Mouse (Mus musculus) monocyte, adult 2 months (primary cell): Measurements from ENCODE around the gene Kcnb1.

ENCODE experiments used
- DNase-seq, 2 experiments: peaks; one replicate each; pipeline ENCODE4 v3.0.0; 2022; ENCODE audit warnings: low spot score in 2 of 2, low read depth in 1 of 2

Kcnb1 gene

GRCm38 (mm10) chr2:167081639-167082038, 108.3 kb downstream of the Kcnb1 start:
- no peak for DNase-seq

- DNase-seq, result no peak
Measured at GRCm38 (mm10) chr2:167081135-167081534, 108.8 kb downstream of the Kcnb1 start.

DNA sequence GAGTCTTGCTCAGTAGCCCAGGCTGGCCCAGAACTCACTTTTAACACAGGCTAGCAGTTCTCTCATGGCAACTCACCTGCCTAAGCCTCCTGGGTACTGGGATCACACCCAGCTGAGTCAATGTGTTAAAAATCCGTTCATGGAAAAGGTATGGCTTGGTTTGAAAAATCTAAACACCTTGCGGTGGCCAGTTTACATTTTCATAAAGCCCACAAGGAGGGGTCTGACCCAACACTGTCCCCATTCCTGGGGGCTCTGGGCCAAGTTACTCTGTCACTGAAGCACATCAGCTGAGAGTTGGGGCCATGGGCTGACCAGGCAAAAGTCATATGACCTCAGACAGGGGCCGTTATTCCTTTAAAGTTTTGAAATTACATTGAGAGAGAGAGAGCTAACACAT, 109.6 kb downstream of the Kcnb1 start:
- DNase-seq, result no peak

- no peak for DNase-seq
Measured at GRCm38 (mm10) chr2:167079535-167080257, 110.3 kb downstream of the Kcnb1 start.

GRCm38 (mm10) chr2:167078931-167079495, 110.9 kb downstream of the Kcnb1 start:
- DNase-seq, result no peak

DNA sequence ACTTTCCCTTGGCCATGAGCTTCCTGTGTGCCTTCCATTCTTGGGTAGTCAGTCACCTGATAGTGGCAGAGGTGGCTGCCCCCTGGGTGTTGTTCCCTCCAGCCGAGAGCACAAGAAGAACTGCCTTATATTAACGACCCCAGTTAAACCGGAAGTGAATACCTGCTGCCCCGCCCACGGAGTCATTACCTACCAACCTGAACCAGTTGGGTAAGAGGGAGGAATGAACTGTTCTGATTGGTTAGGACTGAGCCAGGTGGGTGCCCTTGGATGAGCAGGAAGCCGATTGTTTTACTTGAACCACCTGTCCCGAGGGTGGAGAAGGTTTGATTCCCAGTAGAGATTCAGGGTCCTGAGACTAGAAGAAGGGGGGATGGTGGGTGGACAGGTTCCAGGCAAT, 111.5 kb downstream of the Kcnb1 start:
- DNase-seq, result no peak

DNA sequence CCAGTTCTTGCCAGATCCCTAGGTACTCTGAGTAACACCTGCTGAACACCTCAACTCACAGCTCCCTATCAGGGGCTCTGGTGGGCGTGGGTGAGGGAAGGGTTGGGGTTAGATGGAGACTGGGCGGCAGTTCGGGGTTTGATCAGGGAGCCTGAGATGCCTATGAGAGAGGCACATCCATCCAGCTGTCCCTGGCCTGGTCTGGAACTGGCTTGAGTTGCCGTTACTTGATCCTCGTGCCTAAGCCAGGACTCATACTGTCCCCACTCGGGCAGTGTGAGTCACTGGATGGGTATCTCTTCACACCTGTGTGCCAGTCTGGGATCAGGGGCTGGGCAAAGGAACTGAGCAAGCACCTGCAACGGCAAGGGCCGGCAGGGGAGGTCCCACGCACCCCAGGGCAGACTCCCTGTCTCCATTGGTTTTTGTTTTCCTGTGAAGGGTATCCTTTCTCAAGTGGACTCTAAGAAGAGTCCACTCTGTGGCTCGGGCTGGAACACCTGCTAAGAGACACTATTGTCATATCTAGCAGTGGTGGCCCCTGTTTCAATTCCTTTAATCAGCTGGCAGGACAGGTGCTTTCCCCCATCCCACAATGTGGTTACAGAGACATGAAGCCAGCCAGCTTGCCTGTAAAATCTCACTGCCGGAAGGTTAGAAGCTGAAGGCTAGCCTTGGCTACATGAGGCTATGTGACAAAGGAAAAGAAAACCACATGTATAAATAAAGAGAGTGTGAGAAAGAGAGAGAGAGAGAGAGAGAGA, 112.6 kb downstream of the Kcnb1 start:
- no peak for DNase-seq

DNA sequence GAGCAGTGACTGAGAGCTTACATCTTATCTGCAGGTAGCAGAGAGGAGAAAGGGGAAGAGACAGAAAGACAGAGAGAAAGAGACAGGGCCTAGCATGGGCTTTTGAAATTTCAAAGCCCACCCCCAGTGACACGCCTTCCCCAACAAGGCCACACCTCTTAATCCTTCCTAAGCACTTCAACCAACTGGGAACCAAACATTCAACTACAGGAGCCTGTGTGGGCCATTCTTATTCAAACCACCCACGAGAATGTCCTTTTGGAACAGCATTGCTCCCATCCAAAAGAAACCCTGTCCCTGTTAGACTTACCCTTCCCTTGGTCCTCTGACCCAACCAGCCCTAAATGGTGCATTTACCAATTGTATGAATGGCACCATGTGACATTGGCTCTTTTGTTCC, 113.2 kb downstream of the Kcnb1 start:
- no peak for DNase-seq

- DNase-seq, result no peak
Measured at GRCm38 (mm10) chr2:167076352-167076751, 113.6 kb downstream of the Kcnb1 start.

DNA sequence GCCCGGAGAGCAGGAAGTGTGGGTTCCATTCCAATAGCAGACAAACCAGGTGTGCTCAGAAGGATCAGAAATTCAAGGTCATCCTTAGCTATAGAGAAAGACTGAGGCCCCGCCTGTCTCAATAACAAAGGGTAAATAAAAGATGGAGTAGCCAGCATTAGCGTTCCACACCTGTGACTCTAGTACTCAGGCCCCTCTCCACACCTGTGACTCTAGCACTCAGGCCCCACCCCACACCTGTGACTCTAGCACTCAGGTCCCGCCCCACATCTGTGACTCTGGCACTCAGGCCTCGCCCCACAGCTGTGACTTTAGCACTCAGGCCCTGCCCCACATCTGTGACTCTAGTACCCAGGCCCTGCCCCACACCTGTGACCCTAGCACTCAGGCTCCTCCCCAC, 115.4 kb downstream of the Kcnb1 start:
- no peak for DNase-seq

GRCm38 (mm10) chr2:167071641-167072601, 118.0 kb downstream of the Kcnb1 start:
- peak; percentile 74 to 87 for DNase-seq

- no peak for DNase-seq
Measured at GRCm38 (mm10) chr2:167071266-167071640, 118.7 kb downstream of the Kcnb1 start.

DNA sequence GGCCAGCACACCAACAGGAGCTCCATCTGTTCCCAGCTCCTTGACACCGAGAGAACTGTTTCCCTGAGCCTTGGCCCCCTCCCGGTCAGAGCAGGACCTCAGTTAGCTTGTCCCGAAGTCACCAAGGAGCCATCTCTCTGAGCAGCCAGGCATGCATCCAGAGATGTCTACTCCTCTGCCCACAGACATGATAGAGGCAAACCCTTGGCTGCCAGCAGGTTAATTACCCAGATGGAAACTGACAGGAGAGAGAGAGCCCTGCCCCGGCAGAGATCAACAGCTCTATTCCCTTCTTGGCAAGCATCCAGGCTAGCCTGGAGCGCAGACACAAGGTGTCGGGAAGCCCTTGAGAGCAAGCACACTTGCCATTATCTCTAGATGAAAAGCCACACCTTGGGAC, 119.6 kb downstream of the Kcnb1 start:
- DNase-seq, result no peak

- no peak for DNase-seq
Measured at GRCm38 (mm10) chr2:167067575-167067974, 122.4 kb downstream of the Kcnb1 start.

GRCm38 (mm10) chr2:167066528-167067516, 123.1 kb downstream of the Kcnb1 start:
- no peak for DNase-seq

- no peak for DNase-seq
Measured at GRCm38 (mm10) chr2:167066031-167066430, 123.9 kb downstream of the Kcnb1 start.

- no peak for DNase-seq
Measured at GRCm38 (mm10) chr2:167064601-167065295, 125.2 kb downstream of the Kcnb1 start.

DNA sequence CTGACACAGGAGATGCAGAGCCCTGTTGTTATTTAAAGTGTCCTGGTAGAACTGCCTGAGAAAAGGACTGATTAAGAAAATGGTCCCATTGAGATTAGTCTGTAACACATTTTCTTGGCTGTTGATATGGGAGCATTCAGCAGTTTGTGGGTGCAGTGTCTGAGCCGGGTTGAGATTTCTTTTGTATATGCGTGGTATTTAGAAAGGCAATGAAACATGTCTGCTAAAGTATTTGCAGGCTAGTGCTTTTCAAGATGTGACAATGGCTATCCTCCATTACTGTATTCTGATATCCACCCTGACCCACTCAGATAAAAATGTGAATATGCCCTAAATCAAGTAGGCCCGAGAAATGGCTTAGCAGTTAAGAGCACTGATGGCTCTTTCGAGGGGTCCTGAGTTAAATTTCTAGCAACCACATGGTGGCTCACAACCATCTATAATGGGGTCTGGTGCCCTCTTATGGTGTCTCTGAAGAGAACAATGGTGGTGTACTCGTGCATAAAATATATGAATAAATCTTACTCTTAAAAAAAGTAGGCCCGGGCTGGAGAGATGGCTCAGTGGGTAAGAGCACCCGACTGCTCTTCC, 126.0 kb downstream of the Kcnb1 start:
- no peak for DNase-seq
